Mouse (Mus musculus): Measurements from ENCODE around the gene Clec16a.

The Clec16a gene

DNA sequence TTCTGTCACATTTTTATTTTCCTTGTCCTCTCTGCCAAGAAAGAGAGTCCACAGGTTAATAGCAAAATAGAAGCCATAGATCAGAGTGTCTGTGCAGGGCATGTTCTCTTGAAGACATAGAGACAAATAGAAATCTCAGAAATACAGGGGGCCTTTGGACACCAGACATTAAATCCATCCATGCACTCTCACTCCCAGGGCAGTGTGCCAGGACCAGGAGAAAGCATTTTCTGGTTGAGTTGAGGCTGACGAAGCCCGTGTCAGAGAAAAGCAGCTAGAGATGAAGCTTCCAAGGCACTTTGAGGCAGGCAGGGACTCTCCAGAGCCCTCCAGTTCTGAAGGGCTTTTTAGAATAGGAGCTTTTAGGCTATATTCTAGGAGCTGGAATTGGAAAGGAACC lies 171.6 kb downstream of the Clec16a start:
- no peak for DNase-seq (ENCODE audit: low read depth, low spot score)

DNA sequence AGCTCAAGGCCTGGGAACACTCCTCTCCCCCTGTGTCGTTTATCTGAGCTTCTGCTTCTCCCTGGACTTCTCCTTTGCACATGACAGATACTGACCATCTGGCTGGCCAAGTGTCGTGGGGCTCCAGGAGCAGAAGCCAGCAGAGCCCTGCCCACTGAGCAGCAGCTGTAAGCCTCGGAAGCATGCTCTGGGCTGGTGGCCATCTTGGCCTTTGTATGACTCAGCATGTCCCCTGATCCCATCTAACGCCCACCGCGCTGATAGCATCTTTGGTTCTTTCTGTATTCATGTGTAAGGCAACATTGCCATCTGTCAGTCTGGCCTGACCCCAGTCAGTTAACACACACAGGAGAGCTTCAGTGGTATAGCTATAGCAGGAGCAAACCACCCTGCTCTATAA lies 174.8 kb downstream of the Clec16a start:
- no peak for DNase-seq (ENCODE audit: low read depth, low spot score)

- DNase-seq (ENCODE audit: low read depth, low spot score): peak; percentile 47
These were observed 177.9 kb downstream of the Clec16a start for GRCm38 (mm10) chr16:10722882-10723544.

- no peak for DNase-seq (ENCODE audit: low read depth, low spot score)
These were observed 178.9 kb downstream of the Clec16a start for GRCm38 (mm10) chr16:10723816-10724647.

GRCm38 (mm10) chr16:10725156-10725555 lies 180.0 kb downstream of the Clec16a start:
- DNase-seq (ENCODE audit: low read depth, low spot score): peak; percentile 30

GRCm38 (mm10) chr16:10727630-10728029 lies 182.5 kb downstream of the Clec16a start:
- no peak for DNase-seq (ENCODE audit: low read depth, low spot score)

DNA sequence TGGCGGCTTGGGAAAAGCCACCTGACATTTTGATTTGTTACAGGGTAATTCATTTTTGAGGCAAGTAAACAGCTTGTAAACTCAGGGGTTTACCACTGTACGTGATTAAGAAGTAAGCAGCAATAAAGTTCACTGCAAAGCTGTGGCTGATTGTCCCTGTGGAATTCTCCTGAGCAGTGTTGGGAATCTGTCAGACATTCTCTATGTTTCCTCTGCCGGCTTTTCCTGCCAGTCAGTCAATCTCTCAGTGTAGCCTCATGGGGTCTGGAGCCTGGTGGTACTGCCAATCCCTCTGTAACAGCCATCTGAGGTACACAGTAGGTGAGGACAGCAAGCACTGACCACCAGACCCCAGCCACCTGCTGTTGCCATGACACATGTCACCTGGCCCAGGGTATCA lies 183.7 kb downstream of the Clec16a start:
- no peak for DNase-seq (ENCODE audit: low read depth, low spot score)

DNA sequence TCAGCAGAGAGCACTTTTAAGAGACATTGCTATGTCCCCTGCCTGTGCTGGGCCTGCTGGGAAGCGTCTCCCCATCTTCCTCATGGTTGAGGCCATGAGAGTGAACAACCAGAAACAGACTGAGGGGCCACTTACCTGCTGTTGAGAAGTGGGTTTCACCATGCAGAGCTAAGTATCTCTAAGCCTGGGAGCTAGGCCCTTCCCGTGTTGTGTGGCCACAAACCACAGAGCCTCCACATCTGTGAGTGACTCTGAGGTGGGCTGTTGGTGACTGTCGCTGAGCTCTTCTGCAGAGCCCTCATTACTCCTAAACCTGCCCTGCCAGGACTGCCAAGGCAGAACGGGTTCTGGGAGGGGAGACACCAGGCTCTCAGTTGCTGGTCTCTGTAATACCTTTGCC lies 185.8 kb downstream of the Clec16a start:
- no peak for DNase-seq (ENCODE audit: low read depth, low spot score)

DNA sequence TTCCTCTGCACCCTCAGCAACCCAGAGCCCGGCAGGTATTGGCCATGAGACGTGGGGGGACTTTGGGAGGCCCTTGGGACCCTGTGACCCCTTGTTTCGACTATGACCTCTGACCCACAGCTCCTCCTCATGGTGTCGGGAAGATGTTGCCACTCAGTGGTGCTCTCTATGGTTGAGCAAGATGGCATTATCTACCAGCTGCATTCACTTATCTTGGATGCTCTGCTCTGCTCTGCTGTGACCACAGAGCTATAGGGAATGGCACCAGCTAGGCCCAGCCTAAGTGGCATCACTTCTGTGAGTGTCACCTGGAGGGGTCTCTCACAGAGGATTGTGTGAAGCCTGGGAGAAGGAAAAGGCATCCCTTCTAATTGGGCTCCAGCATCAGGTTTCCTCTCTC lies 186.6 kb downstream of the Clec16a start:
- no peak for DNase-seq (ENCODE audit: low read depth, low spot score)

- DNase-seq (ENCODE audit: low read depth, low spot score): no peak
These were observed 187.3 kb downstream of the Clec16a start for GRCm38 (mm10) chr16:10732421-10732820.

- DNase-seq (ENCODE audit: low read depth, low spot score): no peak
These were observed 190.6 kb downstream of the Clec16a start for GRCm38 (mm10) chr16:10735781-10736180.

DNA sequence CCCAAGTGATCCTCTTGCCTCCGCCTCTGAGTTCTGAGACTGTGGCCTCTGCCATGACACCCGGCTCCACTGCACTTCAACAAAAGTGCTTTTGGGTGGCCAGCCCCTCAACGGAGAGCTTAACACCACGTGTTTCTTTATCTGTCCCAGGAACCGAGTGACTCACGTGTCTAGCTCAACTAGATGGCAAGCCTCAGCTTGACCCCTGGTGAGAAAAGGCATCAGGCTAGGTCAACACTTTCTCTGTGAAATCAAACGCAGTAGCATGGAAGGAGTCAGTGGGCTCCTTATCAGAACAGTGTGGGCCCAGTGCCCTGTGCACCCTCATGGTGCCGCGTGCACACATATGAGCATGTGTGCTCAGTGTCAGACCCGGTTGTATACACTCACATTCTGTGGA lies 191.2 kb downstream of the Clec16a start:
- no peak for DNase-seq (ENCODE audit: low read depth, low spot score)

DNA sequence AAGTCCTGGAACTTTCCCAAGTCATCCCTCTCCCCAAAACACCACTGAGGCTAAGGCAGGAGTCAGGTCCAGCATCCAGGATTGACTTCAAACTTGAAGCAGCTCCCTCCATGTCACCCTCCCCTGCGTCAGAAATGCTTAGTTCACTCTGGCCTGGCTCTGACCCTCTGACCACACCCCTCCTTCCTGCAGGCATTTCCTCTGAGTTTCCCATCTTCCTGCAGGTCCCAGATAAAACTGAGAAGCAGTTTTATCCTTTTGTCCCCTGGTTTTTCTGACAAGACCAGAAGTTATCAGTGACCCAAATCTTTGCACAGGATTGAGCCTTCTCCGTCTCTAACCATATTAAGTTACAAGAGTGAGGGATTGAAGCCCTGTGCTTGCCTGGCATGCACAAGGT lies 192.4 kb downstream of the Clec16a start:
- DNase-seq (ENCODE audit: low read depth, low spot score): no peak

- no peak for DNase-seq (ENCODE audit: low read depth, low spot score)
These were observed 193.7 kb downstream of the Clec16a start for GRCm38 (mm10) chr16:10738866-10739265.

- no peak for DNase-seq (ENCODE audit: low read depth, low spot score)
These were observed 194.8 kb downstream of the Clec16a start for GRCm38 (mm10) chr16:10739854-10740398.

GRCm38 (mm10) chr16:10741082-10741481 lies 195.9 kb downstream of the Clec16a start:
- no peak for DNase-seq (ENCODE audit: low read depth, low spot score)

DNA sequence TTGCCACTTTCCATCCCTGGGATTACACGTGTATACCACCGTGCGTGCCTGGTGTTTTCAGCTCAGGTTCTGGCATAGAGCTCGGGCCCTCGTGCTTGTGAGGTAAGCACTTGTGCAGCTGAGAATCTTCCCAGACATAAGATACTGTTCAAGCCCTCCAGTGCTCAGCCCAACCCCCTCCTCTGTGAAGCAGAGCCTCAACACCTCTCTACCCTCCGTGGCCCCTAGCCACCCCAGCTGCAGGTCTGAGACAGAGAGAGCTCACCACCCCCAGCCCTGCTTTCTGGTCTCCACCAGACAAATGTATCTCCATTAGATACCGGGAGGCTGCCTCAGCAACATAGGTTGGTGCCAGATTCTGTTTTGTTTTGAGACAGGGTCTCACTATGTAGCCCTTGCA lies 204.1 kb downstream of the Clec16a start:
- DNase-seq (ENCODE audit: low read depth, low spot score): no peak

DNA sequence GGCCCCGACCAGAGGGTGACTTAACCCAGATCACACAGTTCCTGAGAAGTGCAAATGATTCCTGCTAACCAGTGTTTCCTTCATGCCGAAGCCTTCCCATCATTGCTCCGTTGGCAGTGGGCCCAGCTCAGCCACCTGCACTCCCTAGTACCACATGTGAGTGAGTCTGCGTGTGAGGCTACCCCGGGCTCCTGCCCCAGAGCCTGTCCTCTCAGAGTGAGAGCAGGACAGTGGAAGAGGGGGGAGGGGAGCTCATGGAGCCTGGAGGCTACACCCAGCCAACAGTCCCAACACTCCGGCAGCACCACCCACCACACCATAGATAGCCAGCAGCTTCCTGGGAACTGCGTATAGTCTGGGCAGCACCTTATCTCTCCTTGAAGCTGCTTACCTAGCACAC lies 204.7 kb downstream of the Clec16a start:
- DNase-seq (ENCODE audit: low read depth, low spot score): no peak

GRCm38 (mm10) chr16:10754521-10755296 lies 209.6 kb downstream of the Clec16a start:
- DNase-seq (ENCODE audit: low read depth, low spot score): no peak

- DNase-seq (ENCODE audit: low read depth, low spot score): no peak
These were observed 211.0 kb downstream of the Clec16a start for GRCm38 (mm10) chr16:10756168-10756567.

GRCm38 (mm10) chr16:10761182-10761581 lies 216.0 kb downstream of the Clec16a start:
- no peak for DNase-seq (ENCODE audit: low read depth, low spot score)

DNA sequence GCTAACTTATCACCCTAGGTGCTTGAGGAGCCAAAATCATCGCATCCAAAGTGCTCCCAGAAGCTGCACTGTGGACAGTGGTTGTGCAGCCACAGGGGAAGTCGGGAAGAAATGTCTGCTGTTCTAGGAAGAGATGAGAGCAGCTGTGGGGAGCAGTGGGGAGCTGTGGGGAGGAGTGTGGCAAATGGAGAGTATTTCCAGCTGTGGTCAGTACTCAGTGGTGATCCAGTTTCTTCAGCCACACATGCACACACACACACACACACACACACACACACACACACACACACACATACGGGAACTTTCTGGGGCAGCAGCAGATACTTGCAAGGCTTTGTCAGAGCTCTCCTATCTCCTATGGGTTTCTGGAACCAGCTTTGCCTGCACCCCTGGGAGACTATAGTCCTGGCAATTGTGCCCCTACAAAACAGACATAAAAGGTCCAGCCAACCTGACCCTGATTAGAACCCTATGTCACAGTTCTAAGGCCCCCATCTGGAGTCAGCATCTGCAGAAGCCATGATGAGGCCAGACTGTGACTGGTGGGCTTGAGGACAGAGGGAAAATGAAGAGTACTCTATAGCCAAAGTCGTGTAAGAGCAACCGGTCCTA lies 217.5 kb downstream of the Clec16a start:
- DNase-seq (ENCODE audit: low read depth, low spot score): no peak
